ENCODE assay signal across 8 mouse cellular contexts in the genomic region with DNA sequence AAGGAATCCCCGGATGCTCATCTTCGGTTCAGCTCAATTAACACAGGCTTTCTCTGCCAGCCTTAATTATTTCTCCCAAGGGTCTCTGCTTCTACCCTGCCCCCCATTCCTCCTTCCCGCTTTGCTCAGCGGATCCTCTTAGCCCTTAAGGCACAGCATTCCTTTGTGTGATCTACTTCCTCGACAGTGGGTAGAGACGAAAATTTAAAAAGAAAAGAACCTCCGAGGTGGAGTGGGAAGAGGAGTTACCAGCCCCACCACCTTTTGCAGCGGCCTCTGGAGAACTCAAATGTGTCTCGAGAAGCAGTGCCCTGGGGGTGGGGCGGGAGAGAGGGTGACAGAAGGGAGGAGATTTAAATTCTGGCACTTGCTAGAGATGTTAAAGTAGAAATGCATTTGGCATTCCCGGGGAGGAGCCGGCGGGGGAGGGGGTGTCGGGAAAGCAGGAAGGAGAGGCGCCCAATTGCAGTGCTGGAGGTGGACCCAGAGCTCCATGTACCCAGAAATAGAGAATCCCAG. TPM values are rescaled to one million over a fixed set of nuclear protein-coding genes. Genes with fewer than 3 reads are reported as not detected.
A peak's percentile ranks its signal among the peaks of the same experiment; 100 is the strongest.
DNase-seq lines count a peak whose midpoint lies in the region; ATAC-seq and TF ChIP-seq lines count a peak whose summit lies in the region.

No protein-coding gene starts in this region.

- DNase-seq in Muller cell, postnatal 12 days (ENCODE audit: inconsistent ontology term) = peak; percentile 84
- DNase-seq in forebrain, postnatal 0 days = peak; percentile 92
- DNase-seq in hindbrain, embryonic 14.5 days (ENCODE audit: low spot score) = peak; percentile 75
- DNase-seq in left cerebral cortex, adult 2 months (ENCODE audit: extremely low spot score in 1 of 2, low spot score in 2 of 2) = peak; percentile 75 to 76
- DNase-seq in lung, postnatal 10 days = peak; percentile 87
- DNase-seq in right cerebral cortex, postnatal 36 days (ENCODE audit: low spot score in 2 of 2) = peak; percentile 79 to 86
- no peak for DNase-seq in B cell, adult 2 months

- no peaks in the 10 kb centered on the region for H3K36me3 ChIP-seq in forebrain, postnatal 0 days (ENCODE audit: insufficient read depth)
- no peaks in the 10 kb centered on the region for H3K36me3 ChIP-seq in hindbrain, embryonic 14.5 days (replicated peaks; ENCODE audit: control insufficient read depth, insufficient read depth)

- H3K9me3 ChIP-seq in forebrain, postnatal 0 days (ENCODE audit: low read length) = no peaks in the 10 kb centered on the region
- H3K9me3 ChIP-seq in hindbrain, embryonic 14.5 days (ENCODE audit: control insufficient read depth, low read length) = no peaks in the 10 kb centered on the region

- peak overlapping the region; percentile 56 for H3K9ac ChIP-seq in forebrain, postnatal 0 days
- H3K9ac ChIP-seq in hindbrain, embryonic 14.5 days = peak overlapping the region; percentile 54

- TF ChIP-seq CTCF in forebrain, postnatal 0 days (IDR thresholded peaks at IDR 0.05; ENCODE audit: low read depth) = no peak
- no peak for TF ChIP-seq CTCF in left cerebral cortex, adult 2 months (IDR thresholded peaks at IDR 0.05)

- intact Hi-C loops in left cerebral cortex, adult 2 months (cut with DNase I) = loop anchor here (1.0 kb wide), 1 partner anchor 26 kb away; no protein-coding TSS in a partner anchor

- no peaks in the 10 kb centered on the region for H3K27me3 ChIP-seq in forebrain, postnatal 0 days (ENCODE audit: insufficient read depth, low read length)
- no peaks in the 10 kb centered on the region for H3K27me3 ChIP-seq in hindbrain, embryonic 14.5 days (ENCODE audit: control insufficient read depth, insufficient read depth, low read length)

- H3K4me1 ChIP-seq in brown adipose tissue, adult 24 weeks (ENCODE audit: control insufficient read depth, insufficient read depth, insufficient read length, low read length) = no peaks in the 10 kb centered on the region
- peaks cover 17% of the 10 kb centered on the region for H3K4me1 ChIP-seq in forebrain, postnatal 0 days (ENCODE audit: insufficient read depth)
- H3K4me1 ChIP-seq in hindbrain, embryonic 14.5 days (replicated peaks; ENCODE audit: control insufficient read depth, insufficient read depth, low read length) = peaks cover 32% of the 10 kb centered on the region

- peak overlapping the region; percentile 75 for H3K4me2 ChIP-seq in forebrain, postnatal 0 days (ENCODE audit: low read depth)
- H3K4me2 ChIP-seq in hindbrain, embryonic 14.5 days (replicated peaks) = peak overlapping the region; percentile 60

- WGBS in forebrain, postnatal 0 days = 2% methylated on average over 15 of the region's 15 CpGs
- under 1% methylated on average over 15 of the region's 15 CpGs for WGBS in hindbrain, embryonic 14.5 days

- peak; percentile 90 for ATAC-seq in forebrain, postnatal 0 days
- ATAC-seq in hindbrain, embryonic 14.5 days (ENCODE audit: low FRiP score) = peak; percentile 79

- H3K4me3 ChIP-seq in brown adipose tissue, adult 24 weeks (ENCODE audit: insufficient read depth, low read depth, low read length) = peak overlapping the region; percentile 59
- H3K4me3 ChIP-seq in forebrain, postnatal 0 days (ENCODE audit: low read depth, low read length) = peak overlapping the region; percentile 35
- peak overlapping the region; percentile 25 for H3K4me3 ChIP-seq in hindbrain, embryonic 14.5 days (replicated peaks; ENCODE audit: low read length)
- peak overlapping the region; percentile 43 for H3K4me3 ChIP-seq in left cerebral cortex, adult 2 months

- H3K27ac ChIP-seq in brown adipose tissue, adult 24 weeks (replicated peaks; ENCODE audit: low read depth, low read length) = no peak overlapping the region
- peak overlapping the region; percentile 93 for H3K27ac ChIP-seq in forebrain, postnatal 0 days (ENCODE audit: low read depth, low read length)
- peak overlapping the region; percentile 87 for H3K27ac ChIP-seq in hindbrain, embryonic 14.5 days
- peak overlapping the region; percentile 76 for H3K27ac ChIP-seq in left cerebral cortex, adult 2 months

RNA-seq across cellular contexts. Expression of a gene that starts 27.4 kb away (rescaled TPM):
- 12.4 and 12.7 TPM in 2 replicates for polyA plus RNA-seq in brown adipose tissue, adult 24 weeks (2012; ENCODE audit: insufficient read depth, insufficient read length, missing spikeins)
- 40.3 and 54.5 TPM in 2 replicates for total RNA-seq in forebrain, postnatal 0 days (2014; rRNA removed)
- 1.9 and 2.2 TPM in 2 replicates for polyA plus RNA-seq in forebrain, postnatal 0 days (2015; fragmentation: Nextera tagmentation; extraction: Ambion mirVana)
- polyA plus RNA-seq in hindbrain, embryonic 14.5 days (2014; fragmentation: Nextera tagmentation; extraction: Ambion mirVana) = 3.1 and 4.6 TPM in 2 replicates
- total RNA-seq in left cerebral cortex, adult 2 months (2021) = 10 to 100 TPM; 35.9 to 40.4 TPM

RNA-seq across cellular contexts. Expression of a gene that starts 34.5 kb away (rescaled TPM):
- polyA plus RNA-seq in brown adipose tissue, adult 24 weeks (2012; ENCODE audit: insufficient read depth, insufficient read length, missing spikeins) = 370 and 390 TPM in 2 replicates
- total RNA-seq in forebrain, postnatal 0 days (2014; rRNA removed) = 42.9 and 46.9 TPM in 2 replicates
- polyA plus RNA-seq in forebrain, postnatal 0 days (2015; fragmentation: Nextera tagmentation; extraction: Ambion mirVana) = 24.6 and 34.0 TPM in 2 replicates
- polyA plus RNA-seq in hindbrain, embryonic 14.5 days (2014; fragmentation: Nextera tagmentation; extraction: Ambion mirVana) = 27.3 and 27.8 TPM in 2 replicates
- total RNA-seq in left cerebral cortex, adult 2 months (2021) = 10 to 100 TPM; 39.9 to 40.9 TPM

Comparison
In these comparisons a context has a peak if more than half of its experiments do, and no peak if none do; other contexts are left out.
1. DNase-seq: peak in Muller cell, postnatal 12 days (single experiment), forebrain, postnatal 0 days (single experiment), hindbrain, embryonic 14.5 days (single experiment), left cerebral cortex, adult 2 months (2 of 2), lung, postnatal 10 days (single experiment) and right cerebral cortex, postnatal 36 days (2 of 2); none in B cell, adult 2 months (0 of 2).
2. RNA of a gene that starts 34.5 kb away (polyA plus RNA-seq): 370 to 390 TPM in brown adipose tissue, adult 24 weeks; 24.6 to 34.0 TPM in forebrain, postnatal 0 days and 27.3 to 27.8 TPM in hindbrain, embryonic 14.5 days; every median in the first group is over 10 times any median in the second.
3. Peak in every context shown above with its lines, with median percentiles within 50 percentile points of each other: H3K4me3 ChIP-seq.